Mouse (Mus musculus) CH12.LX (cell line): ENCODE measurements around the gene Ncoa4. TPM values are rescaled to one million over a fixed set of nuclear protein-coding genes. Genes with fewer than 3 reads are reported as not detected.
"Not testable (repeated sequence)": the region's sequence is repeated elsewhere in the genome, so short reads cannot be mapped to it uniquely, and the experiment has no call there.

ENCODE experiments used
- DNase-seq: peaks from one replicate; pipeline ENCODE4 v3.0.0-alpha.2; 2013; ENCODE audit errors: extremely low read depth
- H3K27ac ChIP-seq: 2 replicates; pipeline ENCODE4 v1.5.1; 2012; ENCODE audit warnings: low read depth, mild to moderate bottlenecking, control low read depth, moderate library complexity; ENCODE audit not compliant: insufficient read depth
- H3K27me3 ChIP-seq: replicated peaks from 2 replicates; pipeline ENCODE3; 2012; ENCODE audit warnings: inconsistent platforms
- H3K36me3 ChIP-seq, 2 experiments: replicated peaks in 1 of 2; 2 replicates each; pipeline versions ENCODE3 to v1.6.1; 2012; ENCODE audit warnings: inconsistent platforms in 1 of 2, low read length in 1 of 2, mild to moderate bottlenecking in 1 of 2, mixed read lengths in 1 of 2, moderate library complexity in 1 of 2; ENCODE audit not compliant: control insufficient read depth in 1 of 2, insufficient read depth in 1 of 2
- H3K4me1 ChIP-seq, 2 experiments: 2 replicates each; pipeline ENCODE4 v1.6.1; 2012; ENCODE audit warnings: inconsistent platforms in 1 of 2, moderate library complexity in 1 of 2; ENCODE audit not compliant: insufficient read depth in 2 of 2, control insufficient read depth in 1 of 2
- H3K4me2 ChIP-seq: 2 replicates; pipeline ENCODE4 v1.6.1; 2012; ENCODE audit warnings: low read depth, mild to moderate bottlenecking, control low read depth; ENCODE audit not compliant: poor library complexity, insufficient read depth, severe bottlenecking
- H3K4me3 ChIP-seq, 3 experiments: fragments of 150-350 bp in 1 of 3; sonication (generic) in 1 of 3; replicated peaks in 1 of 3; 2 replicates each; pipeline versions ENCODE3 to v1.5.1; 2011 to 2012; ENCODE audit warnings: low read depth in 2 of 3, low read length in 2 of 3, mild to moderate bottlenecking in 2 of 3, moderate library complexity in 2 of 3, control low read depth in 1 of 3, improper control_type of control experiment in 1 of 3, inconsistent platforms in 1 of 3, mixed read lengths in 1 of 3; ENCODE audit not compliant: poor library complexity in 1 of 3
- H3K79me2 ChIP-seq: replicated peaks from 2 replicates; pipeline ENCODE4 v1.6.1; 2012; ENCODE audit warnings: mild to moderate bottlenecking, moderate library complexity; ENCODE audit not compliant: control insufficient read depth, poor library complexity, insufficient read depth, severe bottlenecking; ENCODE audit errors: extremely low read depth
- H3K9ac ChIP-seq: 2 replicates; pipeline ENCODE4 v1.6.1; 2012; ENCODE audit warnings: low read depth, mild to moderate bottlenecking, control low read depth, moderate library complexity; ENCODE audit not compliant: insufficient read depth
- H3K9me3 ChIP-seq: replicated peaks from 2 replicates; pipeline ENCODE3; 2012; ENCODE audit warnings: low read length, inconsistent platforms, mixed read lengths
- BHLHE40 ChIP-seq: IDR thresholded peaks from 2 replicates; pipeline ENCODE4 v1.6.1; 2011; ENCODE audit warnings: mild to moderate bottlenecking, low read depth, low read length, improper control_type of control experiment
- CTCF ChIP-seq, 2 experiments: IDR thresholded peaks in 1 of 2; conservative IDR thresholded peaks in 1 of 2; 2 replicates each; pipeline ENCODE4 v1.5.1; 2011 to 2012; ENCODE audit warnings: low read depth in 2 of 2, low read length in 2 of 2, improper control_type of control experiment in 1 of 2, inconsistent platforms in 1 of 2, mild to moderate bottlenecking in 1 of 2, moderate library complexity in 1 of 2
- IRF4 ChIP-seq: IDR thresholded peaks from 2 replicates; pipeline ENCODE4 v1.6.1; 2014; ENCODE audit warnings: low read depth, mild to moderate bottlenecking, inconsistent platforms, low read length, improper control_type of control experiment
- JUN ChIP-seq: IDR thresholded peaks from 2 replicates; pipeline ENCODE4 v1.6.1; 2011; ENCODE audit warnings: low read depth, mild to moderate bottlenecking, low read length, improper control_type of control experiment, moderate library complexity; ENCODE audit not compliant: insufficient read depth
- JUND ChIP-seq: conservative IDR thresholded peaks from 2 replicates; pipeline ENCODE4 v1.6.1; 2011; ENCODE audit warnings: low read depth, low read length, improper control_type of control experiment
- MAX ChIP-seq: IDR thresholded peaks from 2 replicates; pipeline ENCODE4 v1.6.1; 2011; ENCODE audit warnings: low read length, improper control_type of control experiment
- MXI1 ChIP-seq: IDR thresholded peaks from 2 replicates; pipeline ENCODE4 v1.6.1; 2011; ENCODE audit warnings: mild to moderate bottlenecking, low read depth, low read length, improper control_type of control experiment
- MYC ChIP-seq: IDR thresholded peaks from 2 replicates; pipeline ENCODE4 v1.6.1; 2011; ENCODE audit warnings: low read depth, mild to moderate bottlenecking, improper control_type of control experiment, low read length
- NELFE ChIP-seq: IDR thresholded peaks from 2 replicates; pipeline ENCODE4 v1.6.1; 2011; ENCODE audit warnings: low read depth, low read length, improper control_type of control experiment
- PAX5 ChIP-seq: IDR thresholded peaks from 2 replicates; pipeline ENCODE4 v1.6.1; 2012; ENCODE audit warnings: low read length, inconsistent platforms, mixed read lengths
- RAD21 ChIP-seq: IDR thresholded peaks from 2 replicates; pipeline ENCODE4 v1.6.1; 2011; ENCODE audit warnings: low read depth, mild to moderate bottlenecking, low read length, improper control_type of control experiment, moderate library complexity
- SIN3A ChIP-seq: IDR thresholded peaks from 2 replicates; pipeline ENCODE4 v1.6.1; 2012; ENCODE audit warnings: low read length, improper control_type of control experiment, inconsistent platforms
- SMC3 ChIP-seq: IDR thresholded peaks from 2 replicates; pipeline ENCODE4 v1.6.1; 2011; ENCODE audit warnings: low read depth, low read length, improper control_type of control experiment
- TBP ChIP-seq: conservative IDR thresholded peaks from 2 replicates; pipeline ENCODE4 v1.6.1; 2011; ENCODE audit warnings: low read depth, low read length, improper control_type of control experiment
- dilution Hi-C: fragments of 300-500 bp; cut with MboI; formaldehyde crosslinking; loops from 2 replicates; pipeline ENCODE4 v1.14.3; 2020; ENCODE audit warnings: low sequenced_read_pairs; ENCODE audit not compliant: extremely low pct_unique_long_range_greater_than_20kb, extremely low pct_ligation_motif_present
- in situ Hi-C: fragments of 300-500 bp; cut with MboI; formaldehyde crosslinking; loops from 3 replicates; pipeline ENCODE4 v1.14.3; 2019; ENCODE audit warnings: low sequenced_read_pairs, low pct_ligation_motif_present, low pct_unique_long_range_greater_than_20kb, mixed read lengths
- polyA plus RNA-seq: library from polyadenylated mRNA; unstranded; fragments of >175 nt; gene quantifications from 2 replicates; pipeline ENCODE4 v1.2.1, GENCODE M21; 2012; ENCODE audit warnings: low read depth; ENCODE audit not compliant: insufficient read length
- total RNA-seq, 2 experiments: library from RNA; depleted of rRNA; stranded (reverse); fragments of 300-350 nt in 1 of 2; fragments of >200 nt in 1 of 2; gene quantifications; 2 replicates each; pipeline ENCODE4 v1.2.3; 2012 to 2014

Gene Ncoa4
- total and polyA plus RNA-seq, 3 experiments = 41.6 to 102 (median 63.9) TPM

DNA sequence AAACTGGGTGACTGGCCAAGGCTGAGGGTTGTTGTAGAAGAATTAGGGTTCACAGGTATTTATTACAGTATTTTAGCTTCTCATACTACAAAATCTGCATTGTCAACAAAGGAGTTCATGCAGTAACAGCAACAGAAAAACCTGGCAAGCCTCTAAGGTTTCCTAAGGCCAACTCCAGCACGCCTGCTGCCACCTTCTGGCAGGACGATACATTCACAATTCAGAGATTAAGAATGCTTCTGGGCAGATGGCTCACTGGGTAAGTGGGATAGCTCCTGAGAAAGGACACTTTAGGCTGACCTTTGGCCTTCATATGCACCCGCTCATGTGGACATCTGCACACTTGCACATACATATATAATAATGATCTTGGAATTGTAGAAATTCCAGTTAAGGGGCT is 32.8 kb downstream of the Ncoa4 start:
- Histone ChIP-seq H3K4me1 (peaks cover 0 to under 1% of the 10 kb centered on the region in 2 experiments; a peak in 1 of 4 replicates), H3K4me3 (no peak overlapping the region), H3K4me2 (no peak overlapping the region), H3K27me3 (no peaks in the 10 kb centered on the region), H3K27ac (no peak overlapping the region), H3K9ac (no peak overlapping the region), H3K36me3 (peaks cover 60 to 84% of the 10 kb centered on the region in 2 experiments), H3K9me3 (no peaks in the 10 kb centered on the region), H3K79me2 (peaks cover 29% of the 10 kb centered on the region)
- dilution Hi-C loops = no loop called here
- DNase-seq = peak; percentile 54
- TF ChIP-seq SMC3 = peak; percentile 66
- no peak for TF ChIP-seq NELFE
- no peak for TF ChIP-seq JUN
- TF ChIP-seq MAX = no peak
- TF ChIP-seq CTCF (conservative IDR thresholded peaks at IDR 0.05 in 1 of 2, IDR thresholded peaks at IDR 0.05 in 1 of 2; ENCODE audit: low read depth in 2 of 2, low read length in 2 of 2) = peak; percentile 28 to 76; a peak in 3 of 4 replicates
- TF ChIP-seq RAD21 = peak; percentile 49
- TF ChIP-seq IRF4 = no peak
- TF ChIP-seq, all 38 proteins: peak for 3
- in situ Hi-C loops = no loop called here

DNA sequence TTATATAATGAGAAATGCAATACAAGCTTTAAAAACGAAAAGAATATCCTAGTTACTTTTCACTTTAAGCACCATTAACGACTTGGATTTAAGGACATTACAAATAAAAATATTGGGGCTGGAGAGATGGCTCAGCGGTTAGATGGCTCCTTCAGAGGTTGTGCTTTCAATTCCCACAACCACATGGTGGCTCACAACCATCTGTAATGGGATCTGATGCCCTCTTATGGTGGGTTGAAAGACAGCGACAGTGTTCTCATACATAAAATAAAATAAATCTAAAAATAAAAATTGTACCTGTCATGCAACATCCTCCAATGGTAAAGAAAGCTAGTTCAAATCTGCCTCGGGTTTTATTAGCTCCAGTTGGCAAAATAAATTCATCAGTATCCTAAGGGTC is 33.9 kb downstream of the Ncoa4 start:
- H3K9ac ChIP-seq, dilution Hi-C loops, H3K27ac ChIP-seq, in situ Hi-C loops, H3K4me2 ChIP-seq, H3K27me3 ChIP-seq, H3K4me3 ChIP-seq, H3K4me1 ChIP-seq, H3K9me3 ChIP-seq: not testable (repeated sequence)
- Histone ChIP-seq H3K36me3 (peaks cover 58 to 86% of the 10 kb centered on the region in 2 experiments), H3K79me2 (peaks cover 39% of the 10 kb centered on the region)
- DNase-seq = peak; percentile 34
- TF ChIP-seq CTCF (conservative IDR thresholded peaks at IDR 0.05 in 1 of 2, IDR thresholded peaks at IDR 0.05 in 1 of 2; ENCODE audit: low read depth in 2 of 2, low read length in 2 of 2) = peak in 1 of 2 experiments; percentile 66; a peak in 2 of 4 replicates

DNA sequence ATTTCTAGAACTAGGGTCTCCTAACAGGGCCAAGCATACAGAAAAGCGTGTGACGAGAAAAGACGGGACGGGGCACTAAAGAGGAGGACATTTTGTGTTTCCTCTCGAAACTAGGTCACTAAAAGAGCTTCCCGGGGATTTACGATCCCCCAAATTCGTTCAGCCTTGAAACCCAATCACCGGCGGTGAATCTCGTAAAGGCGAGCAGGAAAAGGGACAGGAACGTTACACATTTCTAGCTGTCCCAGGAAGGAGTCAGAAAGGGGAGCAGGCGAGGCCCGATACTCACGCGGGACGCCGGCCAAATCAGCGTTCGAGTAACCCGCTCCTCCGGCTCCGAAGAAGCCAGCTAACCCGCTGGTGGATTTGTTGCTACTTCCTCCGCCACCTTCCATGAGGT is 41.7 kb downstream of the Ncoa4 start:
- H3K79me2 ChIP-seq = peaks cover 67% of the 10 kb centered on the region
- TF ChIP-seq BHLHE40 (0 out of 2 replicates have a peak, but pooled peaks have one; percentile 4), TBP (0 out of 2 replicates have a peak, but pooled peaks have one; percentile 16), JUND (no peak), PAX5 (no peak), MAX (peak; percentile 63; the same call in 1 of the 2 replicates), SIN3A (no peak), MYC (0 out of 2 replicates have a peak, but pooled peaks have one; percentile 73), MXI1 (peak; percentile 86; the same call in 1 of the 2 replicates)
- peak; percentile 28 for DNase-seq
- H3K4me2 ChIP-seq = peak overlapping the region; percentile 98; the same call in 1 of the 2 replicates
- in situ Hi-C loops (no loop called here), dilution Hi-C loops (no loop called here)
- peak overlapping the region; percentile 87 to 98 (median 94) for H3K4me3 ChIP-seq
- H3K27ac ChIP-seq = no peak overlapping the region
- H3K9me3 ChIP-seq = peaks cover 7% of the 10 kb centered on the region
- H3K27me3 ChIP-seq = no peaks in the 10 kb centered on the region
- H3K4me1 ChIP-seq = peaks cover 9 to 28% of the 10 kb centered on the region in 2 experiments
- H3K36me3 ChIP-seq = peaks cover 21 to 46% of the 10 kb centered on the region in 2 experiments
- peak overlapping the region; percentile 66 for H3K9ac ChIP-seq
